Mouse (Mus musculus) CD4-positive helper T cell, adult 2 months (primary cell): ENCODE measurements around the gene Fam102b.

ENCODE experiments used
- DNase-seq: peaks from one replicate; pipeline ENCODE4 v3.0.0-alpha.2; 2012; ENCODE audit warnings: low read depth, missing footprints, low spot score

Fam102b gene

DNA sequence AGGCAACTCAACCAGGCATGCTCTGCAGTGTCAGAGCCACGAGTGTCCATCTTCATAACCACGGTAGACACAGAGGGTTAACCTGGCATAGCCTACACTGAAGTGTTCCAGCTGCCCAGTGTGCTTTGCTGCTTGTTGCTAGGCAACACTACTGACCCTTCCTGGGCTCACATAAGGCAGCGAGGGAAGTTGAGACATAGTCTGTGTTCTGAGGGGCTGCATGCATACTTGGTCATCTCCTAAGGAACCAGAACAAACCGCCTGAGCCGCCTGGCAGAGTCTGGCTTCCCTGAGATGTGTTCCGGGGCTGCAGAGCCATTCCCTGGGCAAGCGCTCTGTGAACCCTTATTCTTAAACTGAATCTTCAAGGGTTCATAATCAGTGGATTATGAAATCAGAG is 66.2 kb downstream of the Fam102b start:
- DNase-seq, result no peak

DNA sequence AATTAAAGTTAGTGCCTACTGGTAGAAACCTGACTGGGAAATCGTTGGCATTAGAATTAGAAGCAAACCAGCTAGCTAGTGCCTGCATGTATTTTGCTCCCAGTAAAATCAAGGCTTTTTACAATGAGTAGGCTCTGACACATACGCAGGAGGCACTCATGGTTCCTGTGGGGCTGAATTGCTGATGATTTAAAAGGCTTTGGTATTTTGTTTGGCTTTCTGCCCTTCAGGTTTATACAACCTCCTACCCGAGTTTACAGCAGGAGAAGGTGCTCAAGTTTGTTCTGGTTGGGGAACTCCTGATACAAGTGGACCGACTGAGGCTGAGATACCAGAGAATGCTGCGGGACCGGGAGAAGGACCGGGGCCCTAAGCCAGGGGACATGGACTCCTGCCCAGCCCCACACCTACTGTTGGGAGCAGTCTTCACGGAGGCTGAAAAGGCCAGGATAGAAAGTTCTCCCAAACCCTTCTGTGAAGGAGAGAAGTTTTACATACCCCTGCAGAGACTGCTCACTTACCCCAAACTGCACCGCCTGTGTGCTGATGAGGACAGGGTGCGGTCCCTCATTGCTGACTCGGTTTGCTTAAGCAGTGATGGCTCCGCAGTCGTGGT is 67.6 kb downstream of the Fam102b start:
- DNase-seq, result no peak

DNA sequence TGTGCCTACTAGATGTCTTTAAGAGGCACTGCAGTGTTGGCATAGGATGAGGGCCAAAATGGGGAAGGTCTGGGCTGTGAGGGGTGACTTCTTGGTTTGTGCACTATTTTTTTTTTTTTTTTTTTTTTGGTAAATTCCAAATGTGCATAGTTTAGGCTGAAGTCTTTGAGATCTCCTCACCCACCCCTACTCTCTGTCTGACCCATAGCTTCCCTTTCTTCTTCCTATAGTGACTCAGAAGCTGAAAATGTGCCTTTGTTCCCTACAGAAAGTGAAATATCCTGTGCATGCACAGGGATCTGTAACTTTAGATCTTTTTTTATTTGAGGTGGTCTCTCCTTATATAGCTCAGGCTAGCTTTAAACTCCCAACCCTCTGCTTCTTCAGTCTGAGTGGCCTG is 69.4 kb downstream of the Fam102b start:
- DNase-seq, result no peak

DNA sequence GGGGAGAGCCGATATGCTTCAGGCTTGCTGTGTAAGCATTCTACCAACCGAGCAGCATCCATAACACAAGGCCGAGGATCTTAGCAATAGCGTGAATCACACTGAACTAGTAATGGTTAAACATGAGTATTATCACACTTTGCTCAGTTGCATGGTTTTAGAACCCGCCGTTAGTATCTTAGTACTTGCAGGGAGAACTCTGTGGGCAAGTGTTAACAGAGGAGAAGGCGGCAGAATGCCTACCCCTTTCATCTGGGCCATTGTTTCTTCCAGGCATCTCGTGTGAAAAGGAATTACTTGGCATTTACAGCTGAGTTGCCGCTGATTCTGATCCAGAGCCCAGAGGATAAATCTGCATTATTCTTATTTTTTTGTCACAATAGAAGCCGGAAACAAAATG is 86.4 kb downstream of the Fam102b start:
- no peak for DNase-seq

DNA sequence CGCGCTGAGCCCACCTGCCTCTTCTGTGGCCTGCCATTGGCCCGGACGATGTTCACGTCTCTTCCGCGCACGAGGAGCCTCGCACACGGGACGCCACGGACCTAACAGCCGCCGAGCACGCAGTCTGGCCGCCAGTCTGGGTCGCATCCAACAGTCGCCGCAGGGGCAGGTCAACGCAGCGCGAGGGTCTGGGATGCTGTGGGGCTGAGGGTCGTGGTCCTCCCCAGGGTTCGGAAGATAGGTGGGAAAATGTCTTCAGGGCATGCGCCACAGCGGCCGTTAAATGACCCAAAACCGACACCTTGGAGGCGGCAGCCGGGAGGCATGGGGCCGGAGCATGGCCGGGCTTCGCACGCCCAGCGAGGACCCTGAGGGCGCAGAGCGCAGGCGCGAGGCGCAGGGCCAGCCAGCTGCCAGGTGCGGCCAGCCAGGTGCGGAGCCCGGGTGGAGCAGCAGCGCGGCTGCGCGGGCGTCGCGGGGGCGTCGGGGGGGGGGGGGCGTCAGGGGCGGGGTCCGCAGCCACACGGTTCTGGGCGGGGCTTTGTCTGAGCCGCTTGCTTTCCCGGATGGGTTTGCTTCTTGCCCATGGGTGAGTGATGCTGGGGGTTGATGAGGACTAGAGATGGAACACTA is 87.3 kb downstream of the Fam102b start, which contains the start of gene Gm9857:
Gene Gm9857, minus strand, starts transcription at position 445 of the 633 bp plus-strand sequence.
- peak; percentile 15 for DNase-seq

DNA sequence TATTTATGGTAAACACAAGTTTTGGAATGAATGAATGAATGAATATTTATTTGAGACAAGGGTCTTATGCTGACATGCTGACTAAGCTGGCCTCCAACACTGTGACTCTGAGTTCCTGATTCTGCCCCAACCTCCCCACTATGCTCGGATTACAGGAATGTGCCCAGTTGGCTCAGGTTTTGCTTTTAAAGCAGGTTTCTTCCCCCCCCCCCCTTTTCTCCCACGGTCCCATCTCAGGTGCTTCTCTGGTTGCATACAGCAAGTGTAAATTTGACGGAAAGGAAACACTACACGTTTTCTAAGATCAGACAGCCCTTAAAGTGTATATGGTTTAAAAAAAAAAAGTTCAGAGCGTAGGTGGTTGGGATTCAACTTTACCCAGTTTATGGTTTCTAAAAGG is 87.8 kb downstream of the Fam102b start, which contains the start of gene Henmt1:
Gene Henmt1, plus strand, starts transcription at position 301 of the 400 bp plus-strand sequence.
- no peak for DNase-seq

DNA sequence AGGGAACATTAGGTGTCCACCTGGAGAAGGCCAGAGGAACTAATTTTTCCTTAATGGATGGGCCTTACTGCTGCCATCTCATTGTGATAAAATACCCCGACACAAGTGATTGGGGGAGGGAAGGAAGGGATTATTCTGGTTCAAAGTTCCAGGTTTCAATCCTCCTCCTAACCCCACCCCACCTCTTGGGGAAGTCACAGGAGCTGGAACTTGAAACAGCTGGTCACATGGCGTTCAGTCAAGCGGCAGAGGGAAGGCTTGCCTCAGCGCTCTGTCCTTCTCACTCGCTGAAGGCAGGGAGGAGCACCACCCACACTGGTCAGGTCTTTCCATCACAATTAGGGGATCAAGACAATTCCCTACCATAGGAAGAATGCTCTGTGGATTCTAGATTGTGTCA is 88.7 kb downstream of the Fam102b start:
- DNase-seq, result no peak

DNA sequence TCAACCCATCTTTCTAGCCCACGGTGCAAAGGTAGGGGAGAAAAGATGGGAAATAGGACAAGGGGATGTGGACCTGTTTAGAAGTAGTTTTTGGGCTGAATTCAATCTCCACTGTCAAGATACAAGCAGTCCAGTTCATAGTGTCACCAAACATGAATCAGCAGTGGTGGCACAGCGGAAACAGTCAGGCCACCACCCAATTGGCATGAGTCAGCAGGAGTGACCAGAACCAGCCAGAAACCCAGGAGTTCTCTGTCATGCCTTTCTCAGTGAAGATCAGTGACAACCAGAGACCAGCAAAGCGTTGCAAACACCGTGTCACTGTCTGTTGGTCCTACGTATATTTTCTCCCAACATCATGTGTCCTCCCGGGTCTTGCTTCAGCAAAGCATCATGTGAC is 93.8 kb downstream of the Fam102b start:
- DNase-seq, result no peak

DNA sequence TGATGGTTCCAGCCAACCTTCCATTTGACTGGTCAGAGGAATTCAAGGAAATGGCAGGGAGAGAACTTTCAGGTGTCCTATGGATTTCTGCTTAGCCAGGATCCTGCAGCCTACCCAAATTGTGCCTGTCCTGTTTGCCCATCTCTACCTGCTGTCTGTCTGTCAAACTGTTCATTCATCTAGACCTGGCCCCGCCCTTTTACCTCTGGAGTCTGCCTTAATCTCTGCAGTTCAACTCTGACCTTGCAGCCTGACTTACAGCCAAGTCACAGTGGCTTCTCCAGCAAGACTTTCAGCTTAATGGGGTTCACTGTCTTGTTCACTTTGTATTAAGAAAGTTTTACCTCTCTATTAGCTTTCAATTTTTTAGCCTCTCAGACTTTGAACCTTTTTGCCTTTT is 101.1 kb downstream of the Fam102b start:
- DNase-seq, result no peak

DNA sequence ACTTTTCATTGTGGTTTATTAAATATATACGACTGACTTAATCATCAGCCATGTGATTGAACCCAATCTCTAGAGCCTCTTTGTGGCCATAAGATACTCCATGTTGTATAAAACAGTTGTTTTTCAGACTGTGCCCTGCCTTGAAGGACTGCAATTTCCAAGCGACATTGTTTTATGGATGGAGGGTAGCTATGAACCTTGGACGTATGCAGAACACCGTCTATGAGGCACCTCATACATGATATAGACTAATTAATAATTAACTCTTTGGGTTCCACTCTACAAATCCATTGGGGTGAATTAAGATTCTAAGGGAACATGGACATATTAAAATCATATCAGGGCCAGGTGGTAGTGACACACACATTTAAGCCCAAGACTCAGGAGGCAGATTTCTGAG is 101.7 kb downstream of the Fam102b start:
- DNase-seq, result no peak

DNA sequence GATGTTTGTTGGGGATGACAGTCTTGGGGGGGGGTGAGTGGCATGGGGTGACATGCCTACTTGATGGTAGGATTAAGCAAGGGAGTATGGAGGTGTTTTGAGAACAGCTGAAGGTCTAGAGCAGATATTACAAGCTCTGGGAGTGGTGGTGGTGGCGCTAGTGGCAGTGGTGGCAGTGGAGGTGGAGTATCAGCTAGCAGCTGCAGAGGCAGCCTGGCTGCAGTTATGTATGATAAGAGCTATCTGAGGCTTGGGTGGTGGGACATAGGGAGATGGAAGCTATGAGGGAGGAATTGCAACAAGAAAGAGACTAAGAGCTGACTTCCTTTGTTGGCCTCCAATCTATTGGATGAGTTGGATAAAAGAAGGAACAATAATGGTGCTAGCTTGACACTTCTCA is 105.6 kb downstream of the Fam102b start:
- no peak for DNase-seq
